Mouse (Mus musculus): ENCODE data around the gene Tgfb2. TPM values are rescaled to one million over a fixed set of nuclear protein-coding genes. Genes with fewer than 3 reads are reported as not detected.

Tgfb2 gene
- polyA plus RNA-seq, 1 experiment from 2014 or later = 20.1 TPM

DNA sequence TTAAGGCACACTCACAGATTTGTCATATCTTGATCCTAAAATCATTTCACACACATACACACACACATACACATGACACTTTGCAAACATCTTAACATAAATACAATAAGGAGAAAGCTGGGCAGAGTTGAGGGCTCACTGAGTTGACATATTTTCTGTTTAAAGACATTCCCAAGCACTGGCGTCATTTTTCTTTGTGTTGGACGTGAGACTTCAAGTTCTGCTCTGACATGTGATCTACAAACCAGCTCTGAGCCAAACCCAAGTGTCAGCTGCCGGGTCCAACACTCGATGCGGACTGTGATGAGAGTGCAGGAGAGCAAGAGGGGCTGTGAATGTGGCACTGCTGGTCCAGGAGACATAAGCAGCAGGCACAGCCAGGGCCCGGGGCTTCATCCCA is 123.7 kb downstream of the Tgfb2 start:
- Histone ChIP-seq H3K9ac (ENCODE audit: low read depth, low read length) (no peak overlapping the region), H3K4me3 (ENCODE audit: low read depth, low read length) (no peak overlapping the region), H3K36me3 (ENCODE audit: control insufficient read depth, insufficient read depth, low read length) (no peaks in the 10 kb centered on the region), H3K27ac (ENCODE audit: low read length) (no peak overlapping the region), H3K27me3 (ENCODE audit: control insufficient read depth, insufficient read depth, low read depth, low read length) (no peaks in the 10 kb centered on the region), H3K9me3 (replicated peaks; ENCODE audit: control insufficient read depth, low read length, poor library complexity, severe bottlenecking) (no peaks in the 10 kb centered on the region), H3K4me2 (ENCODE audit: low read length) (no peak overlapping the region), H3K4me1 (ENCODE audit: control insufficient read depth, insufficient read depth, low read length) (no peaks in the 10 kb centered on the region)
- ATAC-seq = no peak
- 88% methylated on average over 6 of the region's 6 CpGs for WGBS

DNA sequence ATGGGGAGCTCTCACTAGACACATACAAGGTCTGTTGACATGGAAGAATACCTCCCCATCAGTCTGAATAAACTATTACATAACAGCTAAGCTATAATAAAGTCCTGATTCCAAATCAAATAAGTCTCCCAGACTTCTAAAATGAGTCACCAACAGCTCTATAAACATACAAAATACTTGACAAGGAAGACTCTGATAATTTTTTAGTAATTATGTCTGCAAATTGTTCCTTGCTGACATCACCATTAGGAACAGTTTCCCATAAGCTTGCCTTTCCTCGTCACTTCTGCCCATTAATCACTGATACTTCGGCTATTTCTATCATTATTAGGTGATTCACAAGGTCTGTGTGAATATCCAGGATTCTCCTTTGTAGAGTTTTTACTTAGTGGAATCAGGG is 124.1 kb downstream of the Tgfb2 start:
- WGBS = 94% methylated on average over 2 of the region's 2 CpGs
- Histone ChIP-seq H3K27me3 (ENCODE audit: control insufficient read depth, insufficient read depth, low read depth, low read length) (no peaks in the 10 kb centered on the region), H3K9me3 (replicated peaks; ENCODE audit: control insufficient read depth, low read length, poor library complexity, severe bottlenecking) (no peaks in the 10 kb centered on the region), H3K36me3 (ENCODE audit: control insufficient read depth, insufficient read depth, low read length) (no peaks in the 10 kb centered on the region), H3K4me1 (ENCODE audit: control insufficient read depth, insufficient read depth, low read length) (no peaks in the 10 kb centered on the region), H3K27ac (ENCODE audit: low read length) (no peak overlapping the region), H3K4me3 (ENCODE audit: low read depth, low read length) (no peak overlapping the region), H3K4me2 (ENCODE audit: low read length) (no peak overlapping the region), H3K9ac (ENCODE audit: low read depth, low read length) (no peak overlapping the region)
- ATAC-seq = no peak

GRCm38 (mm10) chr1:186581114-186581513 is 124.7 kb downstream of the Tgfb2 start:
- ATAC-seq = no peak
- H3K9me3 ChIP-seq (replicated peaks; ENCODE audit: control insufficient read depth, low read length, poor library complexity, severe bottlenecking) = no peaks in the 10 kb centered on the region
- no peak overlapping the region for H3K27ac ChIP-seq (ENCODE audit: low read length)
- H3K36me3 ChIP-seq (ENCODE audit: control insufficient read depth, insufficient read depth, low read length) = no peaks in the 10 kb centered on the region
- no peaks in the 10 kb centered on the region for H3K27me3 ChIP-seq (ENCODE audit: control insufficient read depth, insufficient read depth, low read depth, low read length)
- no peaks in the 10 kb centered on the region for H3K4me1 ChIP-seq (ENCODE audit: control insufficient read depth, insufficient read depth, low read length)
- H3K4me2 ChIP-seq (ENCODE audit: low read length) = no peak overlapping the region
- no peak overlapping the region for H3K9ac ChIP-seq (ENCODE audit: low read depth, low read length)
- 90% methylated on average over 2 of the region's 2 CpGs for WGBS
- H3K4me3 ChIP-seq (ENCODE audit: low read depth, low read length) = no peak overlapping the region

DNA sequence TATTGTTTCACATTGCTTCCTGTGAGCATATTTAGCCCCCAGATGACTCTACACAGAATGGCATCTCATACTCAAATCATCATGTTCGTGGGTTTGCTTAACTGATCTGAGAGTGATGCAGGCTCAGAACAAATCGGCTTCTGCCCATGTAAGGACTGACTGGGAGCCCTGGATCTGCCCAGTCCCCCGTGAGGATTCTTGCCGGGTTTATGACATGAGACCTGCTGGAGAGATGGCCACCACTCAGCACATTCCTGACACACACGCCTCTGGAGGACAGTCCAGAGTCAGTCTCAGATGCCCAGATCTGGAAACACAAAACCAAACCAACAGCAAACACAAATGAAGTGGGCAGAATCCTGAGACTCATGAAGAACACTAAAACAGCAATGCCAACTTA is 128.5 kb downstream of the Tgfb2 start:
- no peak for ATAC-seq
- no peak overlapping the region for H3K9ac ChIP-seq (ENCODE audit: low read depth, low read length)
- no peaks in the 10 kb centered on the region for H3K36me3 ChIP-seq (ENCODE audit: control insufficient read depth, insufficient read depth, low read length)
- H3K27ac ChIP-seq (ENCODE audit: low read length) = no peak overlapping the region
- no peaks in the 10 kb centered on the region for H3K27me3 ChIP-seq (ENCODE audit: control insufficient read depth, insufficient read depth, low read depth, low read length)
- no peak overlapping the region for H3K4me3 ChIP-seq (ENCODE audit: low read depth, low read length)
- no peaks in the 10 kb centered on the region for H3K9me3 ChIP-seq (replicated peaks; ENCODE audit: control insufficient read depth, low read length, poor library complexity, severe bottlenecking)
- WGBS = 83% methylated on average over 5 of the region's 5 CpGs
- H3K4me1 ChIP-seq (ENCODE audit: control insufficient read depth, insufficient read depth, low read length) = no peaks in the 10 kb centered on the region
- H3K4me2 ChIP-seq (ENCODE audit: low read length) = no peak overlapping the region

DNA sequence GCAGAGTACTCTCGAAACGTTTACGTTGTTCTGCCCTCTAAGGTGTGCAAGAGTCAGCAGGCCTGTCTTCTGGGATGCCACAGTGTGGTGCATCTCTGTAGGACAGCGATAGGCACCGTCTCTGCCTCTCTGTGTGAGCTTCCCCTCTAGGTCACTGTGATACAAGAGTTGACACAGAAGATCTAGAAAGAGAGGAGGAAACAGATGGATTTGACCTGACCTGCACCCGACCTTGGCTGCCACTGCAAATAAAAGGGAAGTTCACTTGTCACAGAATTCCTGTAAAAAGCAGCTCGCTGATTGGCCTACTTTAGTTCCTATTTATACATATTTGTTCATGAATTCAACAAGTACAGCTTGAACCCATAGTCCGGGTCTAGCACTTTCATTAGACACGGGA is 130.2 kb downstream of the Tgfb2 start:
- Histone ChIP-seq H3K36me3 (ENCODE audit: control insufficient read depth, insufficient read depth, low read length) (no peaks in the 10 kb centered on the region), H3K4me3 (ENCODE audit: low read depth, low read length) (no peak overlapping the region), H3K9me3 (replicated peaks; ENCODE audit: control insufficient read depth, low read length, poor library complexity, severe bottlenecking) (no peaks in the 10 kb centered on the region), H3K4me1 (ENCODE audit: control insufficient read depth, insufficient read depth, low read length) (no peaks in the 10 kb centered on the region), H3K4me2 (ENCODE audit: low read length) (no peak overlapping the region), H3K27me3 (ENCODE audit: control insufficient read depth, insufficient read depth, low read depth, low read length) (no peaks in the 10 kb centered on the region), H3K27ac (ENCODE audit: low read length) (no peak overlapping the region), H3K9ac (ENCODE audit: low read depth, low read length) (no peak overlapping the region)
- no peak for ATAC-seq
- WGBS = 80% methylated on average over 9 of the region's 9 CpGs

DNA sequence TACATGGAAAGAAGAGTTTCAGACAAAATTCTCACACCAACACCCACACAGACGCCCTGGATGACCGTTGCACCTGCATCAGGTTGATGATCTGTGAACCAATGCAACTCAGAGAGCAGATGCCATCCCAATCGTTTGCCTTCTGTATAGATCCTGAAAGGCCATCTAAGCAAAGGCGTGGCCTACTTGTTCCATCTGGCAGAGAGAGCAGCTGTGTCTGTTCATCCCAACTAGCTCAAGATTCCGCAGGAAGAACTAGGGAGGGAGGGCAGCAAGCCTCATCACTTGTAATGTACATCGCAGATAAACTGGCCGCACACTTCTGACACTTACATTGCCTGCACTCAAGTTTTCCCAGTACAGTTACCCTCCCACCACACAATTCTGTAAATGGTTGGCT is 130.7 kb downstream of the Tgfb2 start:
- Histone ChIP-seq H3K4me2 (ENCODE audit: low read length) (no peak overlapping the region), H3K9ac (ENCODE audit: low read depth, low read length) (no peak overlapping the region), H3K9me3 (replicated peaks; ENCODE audit: control insufficient read depth, low read length, poor library complexity, severe bottlenecking) (no peaks in the 10 kb centered on the region), H3K27me3 (ENCODE audit: control insufficient read depth, insufficient read depth, low read depth, low read length) (no peaks in the 10 kb centered on the region), H3K36me3 (ENCODE audit: control insufficient read depth, insufficient read depth, low read length) (no peaks in the 10 kb centered on the region), H3K4me3 (ENCODE audit: low read depth, low read length) (no peak overlapping the region), H3K4me1 (ENCODE audit: control insufficient read depth, insufficient read depth, low read length) (no peaks in the 10 kb centered on the region), H3K27ac (ENCODE audit: low read length) (no peak overlapping the region)
- ATAC-seq = no peak
- WGBS = 91% methylated on average over 7 of the region's 7 CpGs

Other genes with a start within 250 kb of the Tgfb2 start
- 28.2 and 32.0 TPM in 2 replicates for gene Rrp15, start 43.4 kb upstream of the Tgfb2 start, polyA plus RNA-seq (2015; fragmentation: Nextera tagmentation; extraction: Ambion mirVana)